Mouse (Mus musculus) myocyte (in vitro differentiated cells): Measurements from ENCODE around the gene Agpat4. TPM values are rescaled to one million over a fixed set of nuclear protein-coding genes. Genes with fewer than 3 reads are reported as not detected.

ENCODE experiments used
- H3K27me3 ChIP-seq: one replicate; pipeline ENCODE4 v1.6.1; 2011; ENCODE audit not compliant: control insufficient read depth, insufficient read depth, insufficient read length
- H3K36me3 ChIP-seq: one replicate; pipeline ENCODE4 v1.6.1; 2011; ENCODE audit not compliant: control insufficient read depth, insufficient read depth
- H3K4me2 ChIP-seq: one replicate; pipeline ENCODE4 v1.6.1; 2011; ENCODE audit warnings: low read depth, control low read depth
- H3K4me3 ChIP-seq: one replicate; pipeline ENCODE4 v1.5.1; 2011; ENCODE audit warnings: mild to moderate bottlenecking, control low read depth, moderate library complexity
- H3K79me2 ChIP-seq: one replicate; pipeline ENCODE4 v1.6.1; 2011; ENCODE audit not compliant: control insufficient read depth, insufficient read depth
- H3ac ChIP-seq: one replicate; pipeline ENCODE4 v1.6.1; 2011; ENCODE audit not compliant: control insufficient read depth, insufficient read length
- CEBPB ChIP-seq: IDR thresholded peaks from 2 replicates; pipeline ENCODE4 v1.6.1; 2011; ENCODE audit warnings: mild to moderate bottlenecking, moderate library complexity; ENCODE audit not compliant: poor library complexity, insufficient read depth, severe bottlenecking
- E2F4 ChIP-seq: IDR thresholded peaks from one replicate; pipeline ENCODE4 v1.6.1; 2011; ENCODE audit warnings: mild to moderate bottlenecking, control low read depth, moderate library complexity; ENCODE audit not compliant: insufficient read depth
- MAX ChIP-seq: IDR thresholded peaks from one replicate; pipeline ENCODE4 v1.6.1; 2011; ENCODE audit warnings: low read depth, mild to moderate bottlenecking, control low read depth
- MYOD1 ChIP-seq, 3 experiments: IDR thresholded peaks; one replicate each; pipeline ENCODE4 v1.6.1; 2011; ENCODE audit warnings: control low read depth in 2 of 3, low read depth in 2 of 3, mild to moderate bottlenecking in 2 of 3, moderate library complexity in 1 of 3; ENCODE audit not compliant: insufficient read length in 2 of 3, control insufficient read depth in 1 of 3
- MYOG ChIP-seq, 3 experiments: IDR thresholded peaks; one replicate each; pipeline ENCODE4 v1.6.1; 2011; ENCODE audit warnings: control low read depth in 2 of 3, low read depth in 2 of 3, mild to moderate bottlenecking in 2 of 3; ENCODE audit not compliant: insufficient read length in 2 of 3, control insufficient read depth in 1 of 3, insufficient read depth in 1 of 3
- POLR2A ChIP-seq: IDR thresholded peaks from one replicate; pipeline ENCODE4 v1.6.1; 2011; ENCODE audit warnings: low read depth, mild to moderate bottlenecking, control low read depth, moderate library complexity; ENCODE audit not compliant: insufficient read length
- POLR2AphosphoS2 ChIP-seq: IDR thresholded peaks from one replicate; pipeline ENCODE4 v1.6.1; 2011; ENCODE audit warnings: low read depth, control low read depth; ENCODE audit not compliant: insufficient read length
- REST ChIP-seq: IDR thresholded peaks from one replicate; pipeline ENCODE4 v1.6.1; 2011; ENCODE audit warnings: mild to moderate bottlenecking, control low read depth, moderate library complexity; ENCODE audit not compliant: insufficient read depth, insufficient read length
- SRF ChIP-seq: IDR thresholded peaks from one replicate; pipeline ENCODE4 v1.6.1; 2011; ENCODE audit warnings: low read depth; ENCODE audit not compliant: control insufficient read depth, insufficient read length
- TCF12 ChIP-seq: IDR thresholded peaks from one replicate; pipeline ENCODE4 v1.6.1; 2011; ENCODE audit warnings: mild to moderate bottlenecking, control low read depth; ENCODE audit not compliant: poor library complexity, insufficient read depth, severe bottlenecking
- TCF3 ChIP-seq: IDR thresholded peaks from one replicate; pipeline ENCODE4 v1.6.1; 2011; ENCODE audit warnings: low read depth, control low read depth; ENCODE audit not compliant: insufficient read length
- USF1 ChIP-seq: IDR thresholded peaks from one replicate; pipeline ENCODE4 v1.6.1; 2011; ENCODE audit warnings: low read depth, mild to moderate bottlenecking, control low read depth, moderate library complexity
- polyA plus RNA-seq: library from polyadenylated mRNA; unstranded; fragments of >200 nt; fragmentation: generic; extraction: Trizol; gene quantifications from one replicate; pipeline ENCODE4 v1.2.1, GENCODE M21; 2012; ENCODE audit warnings: missing spikeins

Gene Agpat4
- 35.8 TPM for polyA plus RNA-seq

DNA sequence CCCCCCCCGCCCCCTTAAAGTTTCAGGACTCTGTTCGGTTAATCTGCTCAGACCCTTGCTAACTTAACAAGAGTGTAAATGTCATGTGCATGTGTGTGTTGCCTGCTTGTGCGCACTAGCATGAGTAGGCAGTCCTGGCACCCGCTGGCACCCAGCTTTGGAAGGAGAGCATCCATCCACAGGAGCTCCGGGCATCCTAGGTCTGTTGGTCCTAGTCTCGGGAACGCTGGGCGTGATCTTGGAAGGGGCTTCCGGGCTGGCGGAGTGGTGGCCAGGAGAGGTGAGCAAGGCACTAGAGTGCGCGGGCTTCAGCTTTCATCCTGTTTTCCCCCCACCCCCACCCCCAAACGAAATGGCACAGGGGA lies at the start of gene Agpat4:
TSS of gene Agpat4 (plus strand) at position 144 of the 365 bp plus-strand sequence.
- H3ac ChIP-seq, result peak within 1 kb of the TSS; percentile 15
- H3K27me3 ChIP-seq, result no peaks in the 10 kb centered on the region
- H3K4me2 ChIP-seq, result peak within 1 kb of the TSS; percentile 79
- TF ChIP-seq POLR2A (no peak), MAX (no peak), TCF3 (no peak), E2F4 (no peak), TCF12 (no peak), MYOD1 (IDR thresholded peaks at IDR 0.05; ENCODE audit: control insufficient read depth in 1 of 3, insufficient read length in 2 of 3, low read depth in 2 of 3) (no peak), USF1 (no peak), CEBPB (no peak), REST (no peak), MYOG (IDR thresholded peaks at IDR 0.05; ENCODE audit: control insufficient read depth in 1 of 3, insufficient read depth in 1 of 3, insufficient read length in 2 of 3, low read depth in 2 of 3) (no peak), SRF (no peak), POLR2AphosphoS2 (no peak)
- peaks cover 28% of the 10 kb centered on the region for H3K79me2 ChIP-seq
- H3K36me3 ChIP-seq, result no peaks in the 10 kb centered on the region
- peak within 1 kb of the TSS; percentile 62 for H3K4me3 ChIP-seq

DNA sequence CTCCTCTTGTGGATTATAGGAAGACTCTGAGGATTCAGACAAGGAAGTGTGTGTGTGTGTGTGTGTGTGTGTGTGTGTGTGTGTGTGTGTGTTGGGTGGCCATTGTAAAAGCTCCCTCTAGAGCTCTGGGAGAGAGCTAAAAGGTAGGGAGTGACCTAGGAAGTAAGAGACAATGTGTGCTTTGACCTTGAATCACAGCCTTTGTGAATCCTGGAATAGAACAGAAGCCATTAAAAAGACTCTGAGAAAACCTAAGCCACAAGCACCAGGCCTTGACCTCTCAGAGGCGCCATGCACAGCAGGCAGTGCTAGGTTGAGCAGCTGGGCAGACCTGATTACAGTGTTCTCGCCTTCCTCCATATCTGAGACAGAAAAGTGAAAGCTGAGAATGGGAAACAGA lies 41.7 kb upstream of the Agpat4 start:
- no peak overlapping the region for H3K4me2 ChIP-seq
- H3K79me2 ChIP-seq, result no peaks in the 10 kb centered on the region
- H3K4me3 ChIP-seq, result no peak overlapping the region
- no peaks in the 10 kb centered on the region for H3K27me3 ChIP-seq
- no peak for TF ChIP-seq TCF3
- TF ChIP-seq E2F4, result no peak
- no peak for TF ChIP-seq REST
- no peak for TF ChIP-seq USF1
- TF ChIP-seq TCF12, result no peak
- no peak for TF ChIP-seq POLR2AphosphoS2
- TF ChIP-seq SRF, result no peak
- no peak for TF ChIP-seq POLR2A
- no peak for TF ChIP-seq MYOG (IDR thresholded peaks at IDR 0.05; ENCODE audit: control insufficient read depth in 1 of 3, insufficient read depth in 1 of 3, insufficient read length in 2 of 3, low read depth in 2 of 3)
- TF ChIP-seq CEBPB, result no peak
- no peak for TF ChIP-seq MAX
- TF ChIP-seq MYOD1 (IDR thresholded peaks at IDR 0.05; ENCODE audit: control insufficient read depth in 1 of 3, insufficient read length in 2 of 3, low read depth in 2 of 3), result no peak
- no peaks in the 10 kb centered on the region for H3K36me3 ChIP-seq
- no peak overlapping the region for H3ac ChIP-seq

DNA sequence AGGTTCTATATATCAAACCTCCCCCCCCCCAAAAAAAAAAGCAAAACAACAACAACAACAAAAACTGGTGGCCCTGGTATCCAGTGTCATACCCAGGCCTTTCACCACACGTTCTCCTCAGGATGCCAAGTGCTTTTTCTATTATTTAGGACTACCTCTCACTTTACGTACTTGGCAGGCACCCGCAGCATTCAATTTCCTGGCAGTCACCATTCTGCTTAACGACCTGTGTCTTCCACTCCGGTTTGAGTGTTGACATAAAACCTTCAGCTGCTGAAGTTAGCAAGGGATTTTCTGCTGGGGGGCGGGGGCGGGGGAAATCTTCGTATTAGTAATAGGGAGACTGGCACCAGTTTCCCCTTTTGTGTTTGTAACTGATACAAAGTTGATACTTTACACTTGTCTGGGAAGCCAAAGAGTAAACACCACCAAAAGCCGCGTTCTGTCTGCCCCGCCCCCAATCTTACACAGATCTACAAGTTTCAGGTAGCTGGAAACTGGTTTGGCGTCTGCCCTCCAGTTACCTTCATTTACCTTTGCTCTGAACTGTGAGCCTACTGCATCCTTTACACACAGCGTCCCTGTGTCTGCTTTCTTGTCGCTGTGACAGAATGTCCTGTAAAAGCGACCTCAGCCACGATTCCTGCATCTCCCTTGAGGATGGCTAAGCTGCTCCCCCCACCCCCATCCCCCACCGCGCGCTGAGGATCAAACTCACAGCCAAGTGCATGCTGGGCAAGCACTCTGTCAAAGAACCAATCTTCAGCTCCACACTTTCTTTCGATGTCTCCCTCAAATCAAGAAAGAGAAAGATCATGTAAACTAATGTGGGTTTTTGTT lies 37.6 kb upstream of the Agpat4 start:
- TF ChIP-seq MYOD1 (IDR thresholded peaks at IDR 0.05; ENCODE audit: control insufficient read depth in 1 of 3, insufficient read length in 2 of 3, low read depth in 2 of 3), result no peak
- no peak for TF ChIP-seq TCF3
- TF ChIP-seq MAX, result no peak
- no peak for TF ChIP-seq POLR2AphosphoS2
- TF ChIP-seq TCF12, result no peak
- no peak for TF ChIP-seq MYOG (IDR thresholded peaks at IDR 0.05; ENCODE audit: control insufficient read depth in 1 of 3, insufficient read depth in 1 of 3, insufficient read length in 2 of 3, low read depth in 2 of 3)
- TF ChIP-seq REST, result no peak
- no peak for TF ChIP-seq USF1
- TF ChIP-seq CEBPB, result no peak
- no peak for TF ChIP-seq SRF
- no peak for TF ChIP-seq POLR2A
- no peak for TF ChIP-seq E2F4
- no peaks in the 10 kb centered on the region for H3K36me3 ChIP-seq
- no peak overlapping the region for H3K4me2 ChIP-seq
- no peaks in the 10 kb centered on the region for H3K79me2 ChIP-seq
- H3K4me3 ChIP-seq, result no peak overlapping the region
- H3K27me3 ChIP-seq, result no peaks in the 10 kb centered on the region
- H3ac ChIP-seq, result no peak overlapping the region

DNA sequence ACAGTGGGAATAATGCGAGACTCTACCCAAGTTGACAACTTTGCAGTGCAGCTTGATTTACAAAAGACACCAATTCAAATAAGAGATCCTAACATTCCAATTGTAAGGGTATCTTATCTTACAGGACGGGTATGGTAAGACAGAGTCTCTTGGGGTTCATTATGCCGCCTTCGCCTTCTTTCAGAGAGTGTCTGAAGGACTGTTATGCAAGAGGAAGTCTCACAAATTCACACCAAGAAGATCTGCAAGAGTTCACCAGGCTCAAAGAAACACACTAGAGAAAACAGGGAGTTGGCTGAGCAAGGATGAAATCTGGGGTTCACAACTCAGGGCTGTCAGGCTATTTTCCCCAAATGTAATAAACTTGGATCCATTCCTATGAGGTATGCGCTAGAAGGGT lies 36.3 kb upstream of the Agpat4 start:
- Histone ChIP-seq H3K4me3 (no peak overlapping the region), H3ac (no peak overlapping the region), H3K4me2 (no peak overlapping the region), H3K79me2 (no peaks in the 10 kb centered on the region), H3K27me3 (no peaks in the 10 kb centered on the region), H3K36me3 (no peaks in the 10 kb centered on the region)
- TF ChIP-seq USF1 (no peak), E2F4 (no peak), POLR2AphosphoS2 (no peak), TCF12 (no peak), POLR2A (no peak), REST (no peak), TCF3 (no peak)

DNA sequence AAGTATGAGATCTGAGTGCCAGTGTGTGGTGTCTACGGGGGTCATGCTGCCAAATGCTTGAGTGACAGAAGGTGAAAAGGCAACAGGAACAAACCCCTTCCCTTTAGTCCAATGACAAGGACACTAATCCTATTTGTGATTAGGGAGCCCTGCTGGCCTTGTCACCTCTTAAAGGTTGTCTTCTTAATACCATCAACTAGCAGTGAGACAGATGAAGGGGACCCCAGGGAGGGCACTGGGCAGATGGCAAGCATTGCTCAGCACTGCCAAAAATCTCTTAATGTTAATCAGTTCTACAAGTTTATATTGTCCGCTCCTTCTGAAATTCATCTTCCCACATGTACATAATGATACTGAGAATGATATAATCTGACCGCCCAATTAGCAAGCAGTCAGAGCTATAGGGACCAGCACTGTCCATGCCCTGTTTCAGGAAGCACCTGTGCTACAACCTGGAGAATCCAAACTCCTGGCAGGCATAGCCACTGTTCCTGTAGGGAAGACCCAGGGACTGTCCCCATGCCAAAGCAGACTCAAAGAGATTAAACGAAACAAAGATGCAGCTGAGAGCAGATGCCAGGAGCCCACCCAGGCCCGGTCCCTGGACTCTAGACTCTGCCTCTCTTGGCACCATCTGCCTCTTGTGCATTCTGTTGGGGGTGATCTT lies 28.1 kb upstream of the Agpat4 start:
- Histone ChIP-seq H3ac (no peak overlapping the region), H3K36me3 (no peaks in the 10 kb centered on the region), H3K27me3 (no peaks in the 10 kb centered on the region), H3K79me2 (no peaks in the 10 kb centered on the region), H3K4me2 (no peak overlapping the region), H3K4me3 (no peak overlapping the region)
- no peak for TF ChIP-seq TCF12
- TF ChIP-seq REST, result no peak
- no peak for TF ChIP-seq TCF3
- no peak for TF ChIP-seq POLR2A
- TF ChIP-seq MYOD1 (IDR thresholded peaks at IDR 0.05; ENCODE audit: control insufficient read depth in 1 of 3, insufficient read length in 2 of 3, low read depth in 2 of 3), result no peak
- TF ChIP-seq SRF, result no peak
- TF ChIP-seq MAX, result no peak
- no peak for TF ChIP-seq POLR2AphosphoS2
- TF ChIP-seq E2F4, result no peak
- no peak for TF ChIP-seq USF1
- TF ChIP-seq CEBPB, result no peak
- no peak for TF ChIP-seq MYOG (IDR thresholded peaks at IDR 0.05; ENCODE audit: control insufficient read depth in 1 of 3, insufficient read depth in 1 of 3, insufficient read length in 2 of 3, low read depth in 2 of 3)
